Mouse (Mus musculus): ENCODE results near the gene Hist2h4. TPM values are rescaled to one million over a fixed set of nuclear protein-coding genes. Genes with fewer than 3 reads are reported as not detected.
A peak's percentile ranks its signal among the peaks of the same experiment; 100 is the strongest.

Hist2h4 gene
- polyA plus RNA-seq, 1 experiment from 2014 or later = 11.6 TPM

- no peaks in the 10 kb centered on the region for H3K9me3 ChIP-seq (replicated peaks)
- H3K36me3 ChIP-seq = no peaks in the 10 kb centered on the region
- no peak for ATAC-seq (replicated peaks; ENCODE audit: low FRiP score)
- H3K27ac ChIP-seq = peak overlapping the region; percentile 97
- peaks cover 29% of the 10 kb centered on the region for H3K4me1 ChIP-seq
- WGBS = 74% methylated on average over 4 of the region's 4 CpGs
- H3K9ac ChIP-seq = no peak overlapping the region
- no peak overlapping the region for H3K4me3 ChIP-seq (replicated peaks)
- no peaks in the 10 kb centered on the region for H3K27me3 ChIP-seq
- H3K4me2 ChIP-seq = peak overlapping the region; percentile 82
Observed at GRCm38 (mm10) chr3:96267541-96267940, 4.4 kb upstream of the Hist2h4 start.

GRCm38 (mm10) chr3:96266132-96266710 is 3.1 kb upstream of the Hist2h4 start:
- no peaks in the 10 kb centered on the region for H3K27me3 ChIP-seq
- no peaks in the 10 kb centered on the region for H3K9me3 ChIP-seq (replicated peaks)
- H3K4me2 ChIP-seq = no peak overlapping the region
- 83% methylated on average over 8 of the region's 8 CpGs for WGBS
- no peaks in the 10 kb centered on the region for H3K36me3 ChIP-seq
- no peak overlapping the region for H3K4me3 ChIP-seq (replicated peaks)
- no peak overlapping the region for H3K27ac ChIP-seq
- no peak overlapping the region for H3K9ac ChIP-seq
- peaks cover 42% of the 10 kb centered on the region for H3K4me1 ChIP-seq
- ATAC-seq (replicated peaks; ENCODE audit: low FRiP score) = no peak

GRCm38 (mm10) chr3:96264404-96264949 is 1.4 kb upstream of the Hist2h4 start:
- peak overlapping the region; percentile 81 for H3K4me2 ChIP-seq
- H3K9ac ChIP-seq = no peak overlapping the region; the same call in 1 of the 2 replicates
- H3K27ac ChIP-seq = peak overlapping the region; percentile 99
- H3K4me1 ChIP-seq = peaks cover 44% of the 10 kb centered on the region
- H3K9me3 ChIP-seq (replicated peaks) = no peaks in the 10 kb centered on the region
- WGBS = 68% methylated on average over 7 of the region's 7 CpGs
- no peaks in the 10 kb centered on the region for H3K36me3 ChIP-seq
- H3K4me3 ChIP-seq (replicated peaks) = peak overlapping the region; percentile 61
- H3K27me3 ChIP-seq = no peaks in the 10 kb centered on the region
- no peak for ATAC-seq (replicated peaks; ENCODE audit: low FRiP score)

- peak overlapping the region; percentile 61 for H3K4me3 ChIP-seq (replicated peaks)
- H3K4me1 ChIP-seq = peaks cover 44% of the 10 kb centered on the region
- peak; percentile 24 for ATAC-seq (replicated peaks; ENCODE audit: low FRiP score)
- H3K9me3 ChIP-seq (replicated peaks) = no peaks in the 10 kb centered on the region
- WGBS = 5% methylated on average over 27 of the region's 27 CpGs
- no peaks in the 10 kb centered on the region for H3K27me3 ChIP-seq
- H3K36me3 ChIP-seq = no peaks in the 10 kb centered on the region
- H3K4me2 ChIP-seq = peak overlapping the region; percentile 81
- peak overlapping the region; percentile 44 for H3K9ac ChIP-seq
- H3K27ac ChIP-seq = peak overlapping the region; percentile 99
Observed at GRCm38 (mm10) chr3:96263558-96264403, 670 bp upstream of the Hist2h4 start.

- H3K9me3 ChIP-seq (replicated peaks) = no peaks in the 10 kb centered on the region
- 1% methylated on average over 19 of the region's 19 CpGs for WGBS
- peak overlapping the region; percentile 81 for H3K4me2 ChIP-seq
- H3K9ac ChIP-seq = peak overlapping the region; percentile 71
- H3K36me3 ChIP-seq = no peaks in the 10 kb centered on the region
- no peaks in the 10 kb centered on the region for H3K27me3 ChIP-seq
- ATAC-seq (replicated peaks; ENCODE audit: low FRiP score) = peak; percentile 81
- H3K27ac ChIP-seq = peak overlapping the region; percentile 99
- H3K4me3 ChIP-seq (replicated peaks) = peak overlapping the region; percentile 61
- peaks cover 36% of the 10 kb centered on the region for H3K4me1 ChIP-seq
Observed at GRCm38 (mm10) chr3:96262216-96262875, 765 bp downstream of the Hist2h4 start.

GRCm38 (mm10) chr3:96261623-96262022 is 1.5 kb downstream of the Hist2h4 start:
- peak overlapping the region; percentile 61 for H3K4me3 ChIP-seq (replicated peaks)
- H3K9me3 ChIP-seq (replicated peaks) = no peaks in the 10 kb centered on the region
- peak overlapping the region; percentile 99 for H3K27ac ChIP-seq
- no peak for ATAC-seq (replicated peaks; ENCODE audit: low FRiP score)
- no peaks in the 10 kb centered on the region for H3K36me3 ChIP-seq
- H3K9ac ChIP-seq = peak overlapping the region; percentile 71
- WGBS = 54% methylated on average over 3 of the region's 3 CpGs
- H3K4me1 ChIP-seq = peaks cover 30% of the 10 kb centered on the region
- H3K4me2 ChIP-seq = peak overlapping the region; percentile 81
- H3K27me3 ChIP-seq = no peaks in the 10 kb centered on the region

GRCm38 (mm10) chr3:96260220-96260619 is 2.9 kb downstream of the Hist2h4 start:
- H3K27me3 ChIP-seq = no peaks in the 10 kb centered on the region
- H3K9ac ChIP-seq = no peak overlapping the region
- H3K36me3 ChIP-seq = no peaks in the 10 kb centered on the region
- H3K4me3 ChIP-seq (replicated peaks) = no peak overlapping the region
- peaks cover 35% of the 10 kb centered on the region for H3K4me1 ChIP-seq
- H3K4me2 ChIP-seq = no peak overlapping the region
- no peak overlapping the region for H3K27ac ChIP-seq
- no peaks in the 10 kb centered on the region for H3K9me3 ChIP-seq (replicated peaks)
- ATAC-seq (replicated peaks; ENCODE audit: low FRiP score) = no peak
- WGBS = 83% methylated on average over 5 of the region's 5 CpGs

- H3K4me2 ChIP-seq = no peak overlapping the region
Observed at GRCm38 (mm10) chr3:96257190-96257589, 5.9 kb downstream of the Hist2h4 start.

GRCm38 (mm10) chr3:96255926-96256593 is 7.1 kb downstream of the Hist2h4 start:
- Histone ChIP-seq H3K4me1 (peaks cover 9% of the 10 kb centered on the region), H3K9ac (no peak overlapping the region), H3K27me3 (no peaks in the 10 kb centered on the region), H3K27ac (no peak overlapping the region; the same call in 1 of the 2 replicates), H3K4me2 (0 out of 2 replicates have a peak overlapping the region, but pooled peaks have one; percentile 2), H3K9me3 (replicated peaks) (no peaks in the 10 kb centered on the region), H3K4me3 (replicated peaks) (no peak overlapping the region), H3K36me3 (no peaks in the 10 kb centered on the region)
- WGBS = 62% methylated on average over 5 of the region's 5 CpGs
- no peak for ATAC-seq (replicated peaks; ENCODE audit: low FRiP score)

More at GRCm38 (mm10) chr3:96257190-96257589, 5.9 kb downstream of the Hist2h4 start:
- WGBS = 83% methylated on average over 3 of the region's 3 CpGs
- Histone ChIP-seq H3K27me3 (no peaks in the 10 kb centered on the region), H3K36me3 (no peaks in the 10 kb centered on the region), H3K4me3 (replicated peaks) (no peak overlapping the region), H3K9ac (no peak overlapping the region), H3K9me3 (replicated peaks) (no peaks in the 10 kb centered on the region), H3K4me1 (peaks cover 19% of the 10 kb centered on the region), H3K27ac (no peak overlapping the region)
- no peak for ATAC-seq (replicated peaks; ENCODE audit: low FRiP score)

GRCm38 (mm10) chr3:96254683-96255355 is 8.3 kb downstream of the Hist2h4 start:
- ATAC-seq (replicated peaks; ENCODE audit: low FRiP score) = no peak
- Histone ChIP-seq H3K4me1 (peaks cover 15% of the 10 kb centered on the region), H3K27ac (no peak overlapping the region), H3K27me3 (no peaks in the 10 kb centered on the region), H3K4me2 (no peak overlapping the region), H3K4me3 (replicated peaks) (no peak overlapping the region), H3K36me3 (no peaks in the 10 kb centered on the region), H3K9ac (no peak overlapping the region), H3K9me3 (replicated peaks) (no peaks in the 10 kb centered on the region)
- WGBS = 69% methylated on average over 10 of the region's 10 CpGs

GRCm38 (mm10) chr3:96251787-96252186 is 11.3 kb downstream of the Hist2h4 start:
- Histone ChIP-seq H3K4me1 (peaks cover 38% of the 10 kb centered on the region), H3K4me2 (no peak overlapping the region), H3K9me3 (replicated peaks) (no peaks in the 10 kb centered on the region), H3K27ac (no peak overlapping the region), H3K9ac (no peak overlapping the region), H3K27me3 (no peaks in the 10 kb centered on the region), H3K4me3 (replicated peaks) (no peak overlapping the region), H3K36me3 (no peaks in the 10 kb centered on the region)
- WGBS = 85% methylated on average over 3 of the region's 3 CpGs
- ATAC-seq (replicated peaks; ENCODE audit: low FRiP score) = no peak
